Mouse (Mus musculus) bone marrow, adult 2 months (tissue): ENCODE measurements around the gene Plekho1.

Experiments used
- CTCF ChIP-seq: fragments of 200-500 bp; IDR thresholded peaks from 2 replicates; pipeline ENCODE4 v1.5.1; 2011; ENCODE audit warnings: low read length, control low read depth; ENCODE audit not compliant: control insufficient read depth, insufficient read depth
- POLR2A ChIP-seq: fragments of 200-500 bp; IDR thresholded peaks from 2 replicates; pipeline ENCODE4 v1.6.1; 2011; ENCODE audit warnings: low read depth, mild to moderate bottlenecking, control low read depth, low read length, borderline replicate concordance; ENCODE audit not compliant: control insufficient read depth

GRCm38 (mm10) chr3:96020735-96021134 lies 24.9 kb upstream of the Plekho1 start:
- TF ChIP-seq POLR2A (no peak), CTCF (no peak)
